Mouse (Mus musculus) macrophage (primary cell): ENCODE data around the gene Med16. TPM values are rescaled to one million over a fixed set of nuclear protein-coding genes. Genes with fewer than 3 reads are reported as not detected.

ENCODE experiments used
- H3K27ac ChIP-seq: fragments of 350-480 bp; formaldehyde crosslinking; 2 replicates; pipeline ENCODE4 v1.9.0; 2021
- H3K36me3 ChIP-seq: fragments of 350-480 bp; formaldehyde crosslinking; 2 replicates; pipeline ENCODE4 v1.9.0; 2021; ENCODE audit errors: inconsistent target
- H3K4me3 ChIP-seq: fragments of 350-480 bp; formaldehyde crosslinking; 2 replicates; pipeline ENCODE4 v1.9.0; 2021; ENCODE audit errors: inconsistent target
- H3K79me2 ChIP-seq: fragments of 350-480 bp; formaldehyde crosslinking; 2 replicates; pipeline ENCODE4 v1.9.0; 2021; ENCODE audit errors: inconsistent target
- WGBS: methylation state at CpG from one replicate; pipeline ENCODE4 v1.1.7; 2026; ENCODE audit warnings: inconsistent platforms; ENCODE audit not compliant: missing documents; 5-methylcytosine and 5-hydroxymethylcytosine counted together
- polyA plus RNA-seq: library from polyadenylated mRNA; stranded (reverse); fragments of 250-400 nt; gene quantifications from 3 replicates; pipeline ENCODE4 v1.2.4, GENCODE M21; 2018; ENCODE audit warnings: inconsistent platforms

Med16 gene
- polyA plus RNA-seq, 1 experiment from 2014 or later = 10.6 TPM

DNA sequence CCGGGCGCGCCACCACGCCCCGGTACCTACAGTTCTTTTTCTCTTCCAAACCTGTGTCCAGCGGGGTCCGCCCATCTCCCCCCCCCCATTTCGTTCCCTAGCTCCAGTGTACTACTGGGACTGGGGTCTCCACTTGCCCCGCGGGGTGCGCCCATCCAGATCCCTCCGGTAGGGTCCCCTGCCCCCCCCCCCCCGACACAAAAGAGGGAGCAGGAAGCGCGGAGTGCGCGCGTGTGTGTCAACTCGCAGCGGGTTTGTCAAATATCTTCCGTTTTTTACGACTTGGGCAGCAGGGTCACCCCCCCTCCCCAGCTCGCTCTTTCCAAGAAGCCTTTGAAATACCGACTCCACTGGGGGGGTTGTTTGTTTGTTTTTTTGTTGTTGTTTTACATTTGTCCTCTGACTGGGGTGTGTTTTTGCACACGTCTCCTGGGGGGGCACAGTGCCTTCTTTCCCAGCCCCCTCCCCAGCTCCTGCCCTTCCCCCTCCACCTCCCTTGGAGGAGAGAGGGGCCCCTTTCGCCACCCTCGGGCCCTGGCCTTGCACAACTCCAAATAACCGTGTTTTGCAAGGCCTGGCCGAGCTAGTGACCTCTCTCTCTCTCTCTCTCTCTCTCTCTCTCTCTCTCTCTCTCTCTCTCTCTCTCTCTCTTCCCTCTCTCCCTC, 19.4 kb upstream of the Med16 start:
- under 1% methylated on average over 14 of the region's 29 CpGs for WGBS
- H3K79me2 ChIP-seq = peaks cover 62% of the 10 kb centered on the region
- peak overlapping the region; percentile 82 for H3K4me3 ChIP-seq
- H3K27ac ChIP-seq = peak overlapping the region; percentile 91
- peaks cover 3% of the 10 kb centered on the region; the same call in 1 of the 2 replicates for H3K36me3 ChIP-seq

DNA sequence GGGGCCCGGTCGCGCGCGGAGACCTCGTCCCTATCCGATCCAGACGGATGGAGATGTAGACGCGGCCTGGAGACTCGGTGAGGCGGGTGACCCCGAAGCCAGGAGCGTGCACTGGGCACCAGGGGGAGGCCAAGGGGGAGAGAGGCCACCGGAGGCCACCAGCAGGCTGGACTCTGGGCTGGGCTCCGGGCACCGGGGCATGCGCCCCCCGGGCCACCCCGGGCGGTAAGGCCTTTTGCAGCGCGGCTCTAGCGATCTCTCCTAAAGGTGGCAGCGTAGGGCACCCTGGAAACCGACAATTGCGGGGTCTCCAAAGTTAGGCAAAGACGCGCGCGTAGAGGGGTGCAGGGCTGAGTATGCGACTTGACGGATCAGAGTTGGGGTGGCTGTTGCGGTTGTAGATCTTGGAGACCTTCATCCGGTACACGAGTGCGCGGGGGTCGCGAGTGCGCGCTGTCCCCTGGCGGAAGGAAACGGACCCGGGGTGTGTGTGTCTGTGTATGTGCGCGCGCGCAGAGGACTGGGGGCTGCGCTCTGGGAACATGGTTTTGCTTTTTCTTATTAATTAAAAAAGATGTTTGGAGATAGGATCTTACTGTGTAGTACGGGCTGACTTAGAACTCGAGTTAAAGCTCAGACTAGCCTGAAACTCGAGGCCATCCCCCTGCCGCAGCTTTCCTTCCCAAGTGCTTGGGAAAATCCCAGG, 18.8 kb upstream of the Med16 start:
- Histone ChIP-seq H3K79me2 (peaks cover 55% of the 10 kb centered on the region), H3K27ac (peak overlapping the region; percentile 91), H3K36me3 (0 out of 2 replicates have a peak, but pooled peaks cover 3% of the 10 kb centered on the region), H3K4me3 (peak overlapping the region; percentile 82)
- WGBS = under 1% methylated on average over 50 of the region's 54 CpGs

DNA sequence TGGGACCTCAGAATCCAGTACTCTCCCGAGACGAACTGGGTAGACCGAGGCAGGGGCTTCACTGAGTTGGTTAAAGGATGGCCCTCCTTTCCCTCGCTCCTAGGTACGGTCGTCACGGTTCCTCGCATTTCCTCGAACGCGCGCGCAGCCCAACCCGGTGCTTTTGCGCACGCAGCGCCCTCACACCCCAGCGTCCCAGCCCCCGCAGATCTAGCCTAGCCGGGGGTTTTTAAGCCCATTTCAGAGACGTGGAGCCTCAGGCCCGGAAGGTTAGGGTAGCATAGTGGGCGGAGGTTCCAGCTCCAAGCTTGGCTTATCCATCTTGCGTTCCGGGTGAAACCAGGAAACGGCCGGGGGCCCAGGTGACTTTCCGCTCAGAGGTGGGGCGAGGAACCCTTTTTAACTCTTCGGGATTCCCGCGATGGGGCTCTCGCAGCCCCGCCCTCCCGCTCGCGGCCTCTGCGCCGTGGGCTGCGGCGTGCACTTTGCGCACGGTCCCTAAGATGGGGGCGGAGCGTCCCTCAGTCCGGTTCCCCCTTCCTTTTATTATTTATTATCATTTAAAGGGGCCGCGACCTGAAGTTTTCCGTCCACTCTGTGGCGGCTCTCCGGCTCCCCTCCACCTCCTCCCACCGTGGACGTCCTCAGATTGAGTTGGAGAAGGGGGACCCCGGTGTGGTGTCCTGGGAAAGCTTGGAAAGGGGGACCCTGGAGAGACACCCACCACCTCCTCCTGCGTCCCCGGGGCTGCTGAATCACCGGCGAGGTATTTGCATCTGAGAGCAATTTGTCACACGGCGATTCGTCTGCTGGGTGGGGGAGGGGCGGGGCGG, 18.0 kb upstream of the Med16 start, which contains the start of gene Arid3a:
Arid3a (plus strand) TSS at position 553 of the 833 bp plus-strand sequence.
- peak within 1 kb of the TSS; percentile 82 for H3K4me3 ChIP-seq
- peaks cover 48% of the 10 kb centered on the region for H3K79me2 ChIP-seq
- H3K27ac ChIP-seq = peak within 1 kb of the TSS; percentile 91
- under 1% methylated on average over 63 of the region's 63 CpGs for WGBS
- H3K36me3 ChIP-seq = no peaks in the 10 kb centered on the region

DNA sequence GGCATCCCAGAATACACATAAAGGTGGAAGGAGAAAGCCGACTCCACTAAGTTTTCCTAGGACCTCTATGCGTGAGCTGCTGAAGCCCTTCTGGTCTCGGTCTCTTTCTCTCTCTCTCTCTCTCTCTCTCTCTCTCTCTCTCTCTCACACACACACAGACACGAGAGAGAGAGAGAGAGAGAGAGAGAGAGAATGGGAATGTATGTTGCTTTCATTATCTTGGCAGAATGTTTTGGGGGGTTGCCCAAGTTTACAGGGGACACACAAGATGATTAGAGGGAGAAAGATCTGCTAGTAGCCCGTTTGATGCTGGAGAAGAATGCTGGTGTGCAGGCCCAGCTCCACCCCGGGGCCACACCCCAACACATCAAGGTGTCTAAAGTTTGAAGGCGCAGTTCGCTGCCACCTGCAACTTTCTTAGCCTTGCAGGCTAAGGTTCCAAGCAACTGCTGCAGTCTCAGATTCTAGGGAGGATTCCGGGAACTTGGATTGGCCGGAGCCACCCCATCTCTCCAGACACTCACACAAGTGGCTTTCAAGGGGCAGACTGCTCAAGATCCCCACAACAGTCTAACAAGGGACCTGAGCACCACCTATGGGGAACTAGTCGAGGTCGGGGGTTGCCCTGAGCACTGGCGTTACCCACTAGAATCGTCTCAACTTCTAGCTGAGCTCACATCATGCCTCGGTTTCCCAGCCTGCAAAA, 17.2 kb upstream of the Med16 start:
- peak overlapping the region; percentile 82 for H3K4me3 ChIP-seq
- no peaks in the 10 kb centered on the region for H3K36me3 ChIP-seq
- WGBS = 12% methylated on average over 11 of the region's 15 CpGs
- peaks cover 40% of the 10 kb centered on the region for H3K79me2 ChIP-seq
- H3K27ac ChIP-seq = peak overlapping the region; percentile 91

DNA sequence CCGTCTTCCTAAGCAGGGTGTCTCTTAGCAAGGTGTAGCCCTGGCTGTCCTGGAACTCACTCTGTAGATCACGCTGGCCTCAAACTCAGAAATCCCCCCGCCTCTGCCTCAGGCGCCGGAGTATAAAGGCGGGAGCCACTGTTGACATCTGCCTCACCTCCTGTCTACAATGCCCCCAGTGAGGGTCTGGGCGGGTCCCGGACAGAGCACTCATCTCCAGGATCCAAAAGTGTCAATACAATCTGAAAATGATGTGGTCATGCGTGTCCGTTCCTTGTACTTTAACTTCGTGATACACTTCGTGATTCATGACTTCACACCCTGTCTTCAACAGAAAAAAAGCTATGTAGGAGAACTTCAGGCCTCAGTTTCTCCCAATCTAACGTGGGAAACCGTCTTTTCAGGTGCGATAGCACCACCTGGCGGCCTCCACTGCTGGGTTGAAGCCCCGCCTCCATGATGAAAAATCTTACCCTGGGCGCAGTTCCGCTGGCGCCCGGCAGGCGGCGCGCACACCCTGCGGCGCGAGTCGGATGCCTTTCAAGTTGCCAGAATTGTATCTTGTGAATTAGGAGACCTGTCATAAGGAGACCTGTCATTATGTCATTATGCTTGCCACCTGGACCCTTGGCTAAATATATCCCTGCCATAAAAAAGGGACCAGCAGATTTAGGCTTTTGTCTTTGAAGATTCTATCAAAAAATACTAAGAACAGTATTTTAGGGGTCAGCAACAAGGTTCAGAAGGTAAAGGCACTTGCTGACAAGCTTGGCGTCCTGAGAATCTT, 16.5 kb upstream of the Med16 start:
- Histone ChIP-seq H3K27ac (no peak overlapping the region), H3K36me3 (no peaks in the 10 kb centered on the region), H3K4me3 (peak overlapping the region; percentile 82; the same call in 1 of the 2 replicates), H3K79me2 (peaks cover 33% of the 10 kb centered on the region)
- 25% methylated on average over 29 of the region's 29 CpGs for WGBS

DNA sequence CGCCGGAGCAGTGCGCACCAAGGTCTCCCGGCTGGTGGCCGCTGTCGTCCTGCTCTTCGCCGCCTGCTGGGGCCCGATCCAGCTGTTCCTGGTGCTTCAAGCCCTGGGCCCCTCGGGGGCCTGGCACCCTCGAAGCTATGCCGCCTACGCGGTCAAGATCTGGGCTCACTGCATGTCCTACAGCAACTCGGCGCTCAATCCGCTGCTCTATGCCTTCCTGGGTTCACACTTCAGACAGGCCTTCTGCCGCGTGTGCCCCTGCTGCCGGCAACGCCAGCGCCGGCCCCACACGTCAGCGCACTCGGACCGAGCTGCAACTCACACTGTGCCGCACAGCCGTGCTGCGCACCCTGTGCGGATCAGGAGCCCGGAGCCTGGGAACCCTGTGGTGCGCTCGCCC, 12.8 kb upstream of the Med16 start:
- WGBS = 35% methylated on average over 22 of the region's 34 CpGs
- Histone ChIP-seq H3K79me2 (peaks cover under 1% of the 10 kb centered on the region; the same call in 1 of the 2 replicates), H3K36me3 (no peaks in the 10 kb centered on the region), H3K4me3 (no peak overlapping the region), H3K27ac (no peak overlapping the region)

DNA sequence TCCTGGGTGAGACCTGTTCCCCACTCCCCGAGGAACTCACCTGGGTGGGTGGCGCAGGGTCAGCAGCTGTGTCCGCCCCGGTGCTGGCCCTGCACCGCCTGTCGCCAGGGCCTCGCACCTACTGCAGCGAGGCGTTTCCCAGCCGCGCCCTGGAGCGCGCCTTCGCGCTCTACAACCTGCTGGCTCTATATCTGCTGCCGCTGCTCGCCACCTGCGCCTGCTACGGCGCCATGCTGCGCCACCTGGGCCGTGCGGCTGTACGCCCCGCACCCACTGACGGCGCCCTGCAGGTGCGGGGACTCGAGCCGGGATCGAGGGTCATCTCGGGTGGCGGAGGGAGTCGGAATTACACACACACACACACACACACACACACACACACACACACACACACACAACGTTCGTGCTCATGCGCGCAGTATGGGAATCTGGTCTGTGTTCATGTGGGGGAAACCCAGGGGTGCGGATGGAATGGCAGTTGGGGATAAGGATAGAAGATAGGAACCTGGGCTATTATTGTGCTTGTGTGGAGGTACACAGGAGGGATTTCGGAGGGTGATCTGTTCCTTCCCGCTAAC, 12.3 kb upstream of the Med16 start, which contains the start of gene R3hdm4:
R3hdm4 (minus strand) TSS at position 251 of the 578 bp plus-strand sequence.
- Histone ChIP-seq H3K36me3 (no peaks in the 10 kb centered on the region), H3K79me2 (peaks cover 6% of the 10 kb centered on the region; the same call in 1 of the 2 replicates), H3K27ac (no peak within 1 kb of the TSS), H3K4me3 (no peak within 1 kb of the TSS)
- 32% methylated on average over 29 of the region's 41 CpGs for WGBS

DNA sequence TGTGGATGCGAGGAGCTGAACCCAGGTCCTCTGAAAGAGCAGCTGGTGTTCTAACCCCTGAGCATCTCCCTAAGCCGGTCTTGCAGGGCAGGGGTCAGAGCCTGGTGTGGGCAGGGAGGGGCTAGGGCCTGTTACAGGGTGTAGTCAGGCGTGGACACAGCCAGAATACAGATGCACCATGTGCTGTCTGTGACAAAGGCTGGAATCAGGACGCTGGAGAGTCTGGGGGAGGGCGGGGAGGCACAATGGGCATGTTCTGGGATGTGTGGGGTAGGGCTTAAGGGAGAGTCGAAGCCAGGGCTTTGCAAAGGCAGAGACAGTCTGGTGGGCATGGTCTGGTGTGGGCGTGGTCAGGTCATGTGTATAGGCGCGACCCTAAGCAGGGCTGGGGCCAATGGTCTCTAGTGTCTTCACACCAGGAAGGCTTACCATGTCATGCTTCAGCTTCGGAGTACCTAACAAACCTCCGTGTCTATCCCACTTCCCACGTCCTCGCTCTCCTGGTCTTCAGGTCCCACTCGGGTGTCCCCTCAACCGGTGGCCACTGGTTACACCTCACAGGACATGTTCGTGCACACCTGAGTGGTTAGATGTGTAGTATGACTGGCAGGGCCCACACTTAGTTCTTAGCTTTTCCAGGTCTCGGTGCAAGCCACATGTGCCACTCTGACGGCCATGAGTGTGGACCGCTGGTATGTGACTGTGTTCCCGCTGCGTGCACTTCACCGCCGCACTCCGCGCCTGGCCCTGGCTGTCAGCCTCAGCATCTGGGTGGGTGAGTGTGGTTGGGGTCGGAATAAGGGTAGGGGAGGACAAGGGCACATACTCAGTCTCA, 11.6 kb upstream of the Med16 start:
- peaks cover 14% of the 10 kb centered on the region; the same call in 1 of the 2 replicates for H3K79me2 ChIP-seq
- no peaks in the 10 kb centered on the region for H3K36me3 ChIP-seq
- no peak overlapping the region for H3K4me3 ChIP-seq
- no peak overlapping the region for H3K27ac ChIP-seq
- 71% methylated on average over 26 of the region's 26 CpGs for WGBS

DNA sequence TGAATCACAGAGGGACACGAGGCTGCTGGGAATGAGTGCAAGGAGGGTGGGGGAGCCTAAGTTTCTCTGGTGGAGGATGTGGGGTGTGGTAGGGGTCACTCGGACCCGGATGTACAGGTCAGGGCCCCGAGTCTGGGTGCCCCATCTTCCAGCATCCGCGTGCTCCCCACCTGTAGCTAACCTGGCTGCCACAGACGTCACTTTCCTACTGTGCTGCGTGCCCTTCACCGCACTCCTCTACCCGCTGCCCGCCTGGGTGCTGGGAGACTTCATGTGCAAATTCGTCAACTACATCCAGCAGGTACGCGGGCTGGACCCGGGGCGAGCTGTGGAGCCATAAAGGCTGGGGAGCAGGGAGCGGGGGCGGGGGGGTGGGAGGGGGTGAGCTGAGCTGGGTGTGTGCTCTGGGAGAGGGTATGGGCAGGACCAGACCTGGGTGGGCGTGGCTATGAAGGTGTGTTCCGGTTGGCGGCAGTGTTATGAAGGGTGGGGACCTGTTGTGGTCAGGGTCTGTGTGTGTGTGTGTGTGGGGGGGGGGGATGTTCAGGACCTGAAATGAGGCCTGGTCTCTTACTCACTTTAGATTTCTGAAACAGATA, 10.6 kb upstream of the Med16 start:
- Histone ChIP-seq H3K79me2 (peaks cover 17% of the 10 kb centered on the region; the same call in 1 of the 2 replicates), H3K4me3 (no peak overlapping the region), H3K36me3 (no peaks in the 10 kb centered on the region), H3K27ac (no peak overlapping the region)
- WGBS = 61% methylated on average over 19 of the region's 21 CpGs

DNA sequence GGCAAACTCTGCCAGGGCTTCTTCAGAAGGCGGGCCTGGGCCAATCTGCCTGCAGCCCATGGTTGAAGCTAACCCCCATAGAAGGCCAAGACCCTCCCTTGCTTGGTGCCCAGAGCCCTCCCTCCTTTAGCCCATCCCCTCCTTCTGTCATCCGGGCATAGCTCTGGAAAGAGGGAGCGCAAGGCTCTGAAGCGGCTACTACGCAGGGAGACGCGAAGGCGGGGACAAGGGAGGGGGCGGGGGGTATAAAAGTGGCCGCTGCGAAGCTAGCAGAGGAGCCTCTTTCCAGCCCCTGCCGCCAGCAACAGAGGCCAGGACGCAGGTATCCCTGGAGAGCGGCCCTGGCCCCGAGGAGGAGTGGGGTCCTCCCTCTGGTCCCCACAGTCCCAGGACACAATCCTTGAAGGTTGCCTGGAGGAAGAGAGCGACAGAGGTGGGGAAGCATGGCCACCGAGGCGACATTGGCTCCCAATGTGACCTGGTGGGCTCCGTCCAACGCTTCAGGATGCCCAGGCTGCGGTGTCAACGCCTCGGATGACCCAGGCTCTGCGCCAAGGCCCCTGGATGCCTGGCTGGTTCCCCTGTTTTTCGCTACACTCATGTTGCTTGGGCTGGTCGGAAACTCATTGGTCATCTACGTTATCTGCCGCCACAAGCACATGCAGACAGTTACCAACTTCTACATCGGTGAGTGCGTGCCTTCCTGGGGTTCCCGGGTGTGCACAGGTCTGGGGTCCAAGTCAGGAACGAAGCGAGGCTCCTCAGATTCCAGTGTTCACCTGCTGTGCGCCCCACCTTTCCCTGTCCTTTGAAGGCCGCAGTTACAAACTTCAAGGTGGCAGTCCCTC, 9.7 kb upstream of the Med16 start:
- Histone ChIP-seq H3K4me3 (no peak overlapping the region), H3K79me2 (peaks cover 17% of the 10 kb centered on the region; the same call in 1 of the 2 replicates), H3K27ac (no peak overlapping the region), H3K36me3 (no peaks in the 10 kb centered on the region)
- WGBS = 69% methylated on average over 34 of the region's 35 CpGs

DNA sequence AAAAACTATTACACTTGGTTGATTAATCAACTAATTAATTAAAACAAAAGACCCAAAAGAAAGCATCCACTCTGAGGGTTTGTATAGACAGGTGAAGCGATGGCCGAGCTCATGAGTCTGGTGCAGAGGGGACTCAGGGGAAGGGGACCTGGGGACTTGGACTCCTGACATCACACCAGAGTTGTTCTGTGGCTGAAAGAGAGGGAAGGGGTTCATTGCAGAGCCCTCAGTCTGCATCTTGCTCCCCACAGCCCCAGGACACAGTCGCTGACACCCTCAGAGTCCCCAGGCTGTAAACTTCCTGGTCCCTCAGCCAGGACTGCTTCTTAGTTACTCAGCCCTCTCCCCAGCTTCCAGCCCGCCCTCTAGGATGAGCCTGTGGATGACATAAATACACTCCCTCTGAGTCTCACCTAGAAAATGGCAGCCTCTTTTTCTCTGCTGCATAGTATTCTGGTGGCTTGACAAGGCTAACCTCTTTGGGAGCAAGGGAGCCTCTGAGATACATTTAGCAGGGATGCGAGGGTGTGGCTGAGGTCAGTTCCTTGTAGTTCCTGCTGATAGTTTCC, 8.9 kb upstream of the Med16 start:
- H3K27ac ChIP-seq = no peak overlapping the region
- WGBS = 83% methylated on average over 5 of the region's 5 CpGs
- peak overlapping the region; percentile 67; the same call in 1 of the 2 replicates for H3K4me3 ChIP-seq

More for the DNA sequence above, 8.9 kb upstream of the Med16 start:
- Histone ChIP-seq H3K79me2 (peaks cover 17% of the 10 kb centered on the region; the same call in 1 of the 2 replicates), H3K36me3 (no peaks in the 10 kb centered on the region)
